Mouse (Mus musculus) midbrain, embryonic 13.5 days (tissue): Measurements from ENCODE around the gene Plcl2. TPM values are rescaled to one million over a fixed set of nuclear protein-coding genes. Genes with fewer than 3 reads are reported as not detected.
"Not testable (repeated sequence)": the region's sequence is repeated elsewhere in the genome, so short reads cannot be mapped to it uniquely, and the experiment has no call there.

Experiments used
- ATAC-seq: fragments of 200-750 bp; cut with Nextera tagmentation; 2 replicates; pipeline ENCODE4 v1.8.0; 2017; ENCODE audit warnings: mild to moderate bottlenecking, moderate TSS enrichment, moderate library complexity
- H3K27ac ChIP-seq: fragments of 300-500 bp; sonication (generic); 2 replicates; pipeline ENCODE4 v1.5.1; 2015; ENCODE audit warnings: inconsistent platforms, mild to moderate bottlenecking, moderate library complexity
- H3K27me3 ChIP-seq: fragments of 300-500 bp; sonication (generic); 2 replicates; pipeline ENCODE4 v1.6.1; 2015; ENCODE audit warnings: mild to moderate bottlenecking, inconsistent platforms
- H3K36me3 ChIP-seq: fragments of 300-500 bp; sonication (generic); 2 replicates; pipeline ENCODE4 v1.6.1; 2015; ENCODE audit warnings: mild to moderate bottlenecking, inconsistent platforms
- H3K4me1 ChIP-seq: fragments of 300-500 bp; sonication (generic); replicated peaks from 2 replicates; pipeline ENCODE4 v1.6.1; 2015; ENCODE audit warnings: inconsistent platforms
- H3K4me2 ChIP-seq: fragments of 300-500 bp; sonication (generic); replicated peaks from 2 replicates; pipeline ENCODE4 v1.6.1; 2015; ENCODE audit warnings: moderate library complexity, mild to moderate bottlenecking, inconsistent platforms
- H3K4me3 ChIP-seq: fragments of 300-500 bp; sonication (generic); replicated peaks from 2 replicates; pipeline ENCODE4 v1.5.1; 2015; ENCODE audit warnings: mild to moderate bottlenecking, inconsistent platforms
- H3K9ac ChIP-seq: fragments of 300-500 bp; sonication (generic); replicated peaks from 2 replicates; pipeline ENCODE4 v1.6.1; 2015; ENCODE audit warnings: mild to moderate bottlenecking, inconsistent platforms
- H3K9me3 ChIP-seq: fragments of 300-500 bp; sonication (generic); 2 replicates; pipeline ENCODE4 v1.6.1; 2016; ENCODE audit warnings: mild to moderate bottlenecking, inconsistent platforms
- WGBS: fragments of 180-500 bp; shearing (Covaris S2); methylation state at CpG from one replicate; pipeline ENCODE4 v1.1.7; 2015; 5-methylcytosine and 5-hydroxymethylcytosine counted together
- polyA plus RNA-seq: library from polyadenylated mRNA; unstranded; fragments of >200 nt; fragmentation: Nextera tagmentation; extraction: Ambion mirVana; gene quantifications from 2 replicates; pipeline ENCODE4 v1.2.1, GENCODE M21; 2015

Gene Plcl2
- polyA plus RNA-seq, 1 experiment from 2014 or later: 8.0 TPM

- Histone ChIP-seq H3K9me3 (no peaks in the 10 kb centered on the region), H3K9ac (no peak overlapping the region), H3K4me3 (no peak overlapping the region), H3K36me3 (no peaks in the 10 kb centered on the region), H3K27me3 (no peaks in the 10 kb centered on the region), H3K27ac (no peak overlapping the region), H3K4me1 (no peaks in the 10 kb centered on the region), H3K4me2 (no peak overlapping the region)
- 91% methylated on average over 1 of the region's 1 CpGs for WGBS
- no peak for ATAC-seq
These were observed 91.5 kb downstream of the Plcl2 start for GRCm38 (mm10) chr17:50600696-50601095.

- H3K4me2 ChIP-seq: no peak overlapping the region
- H3K27me3 ChIP-seq: no peaks in the 10 kb centered on the region
- H3K27ac ChIP-seq: no peak overlapping the region
- no peak for ATAC-seq
- 96% methylated on average over 2 of the region's 2 CpGs for WGBS
- no peaks in the 10 kb centered on the region for H3K4me1 ChIP-seq
- H3K9me3 ChIP-seq: no peaks in the 10 kb centered on the region
- H3K9ac ChIP-seq: no peak overlapping the region
- H3K36me3 ChIP-seq: peaks cover 19% of the 10 kb centered on the region
- H3K4me3 ChIP-seq: no peak overlapping the region
These were observed 97.7 kb downstream of the Plcl2 start for GRCm38 (mm10) chr17:50606890-50607289.

GRCm38 (mm10) chr17:50609908-50610307, 100.7 kb downstream of the Plcl2 start:
- no peak overlapping the region for H3K4me3 ChIP-seq
- H3K4me1 ChIP-seq: no peaks in the 10 kb centered on the region
- 0 out of 2 replicates have a peak, but pooled peaks cover 3% of the 10 kb centered on the region for H3K9me3 ChIP-seq
- H3K27me3 ChIP-seq: no peaks in the 10 kb centered on the region
- H3K36me3 ChIP-seq: peaks cover 32% of the 10 kb centered on the region
- no peak overlapping the region for H3K27ac ChIP-seq
- 86% methylated on average over 4 of the region's 4 CpGs for WGBS
- ATAC-seq: no peak
- no peak overlapping the region for H3K4me2 ChIP-seq
- H3K9ac ChIP-seq: no peak overlapping the region

GRCm38 (mm10) chr17:50620794-50621537, 111.8 kb downstream of the Plcl2 start:
- WGBS: 95% methylated on average over 7 of the region's 7 CpGs
- Histone ChIP-seq H3K4me3 (no peak overlapping the region), H3K4me2 (no peak overlapping the region), H3K36me3 (no peaks in the 10 kb centered on the region), H3K4me1 (no peaks in the 10 kb centered on the region; the same call in 1 of the 2 replicates), H3K9ac (no peak overlapping the region), H3K9me3 (no peaks in the 10 kb centered on the region), H3K27me3 (no peaks in the 10 kb centered on the region), H3K27ac (no peak overlapping the region)
- no peak for ATAC-seq

GRCm38 (mm10) chr17:50621996-50622395, 112.8 kb downstream of the Plcl2 start:
- WGBS: 69% methylated on average over 3 of the region's 3 CpGs

GRCm38 (mm10) chr17:50625584-50625983, 116.4 kb downstream of the Plcl2 start:
- Histone ChIP-seq H3K9ac (no peak overlapping the region), H3K9me3 (no peaks in the 10 kb centered on the region), H3K4me3 (no peak overlapping the region), H3K4me2 (no peak overlapping the region), H3K36me3 (no peaks in the 10 kb centered on the region), H3K4me1 (no peaks in the 10 kb centered on the region; the same call in 1 of the 2 replicates), H3K27me3 (no peaks in the 10 kb centered on the region), H3K27ac (no peak overlapping the region)
- ATAC-seq: no peak
- WGBS: 82% methylated on average over 4 of the region's 4 CpGs

More at GRCm38 (mm10) chr17:50621996-50622395, 112.8 kb downstream of the Plcl2 start:
- no peak for ATAC-seq
- Histone ChIP-seq H3K27ac (no peak overlapping the region), H3K9ac (no peak overlapping the region), H3K4me2 (no peak overlapping the region), H3K36me3 (no peaks in the 10 kb centered on the region), H3K4me3 (no peak overlapping the region), H3K27me3 (no peaks in the 10 kb centered on the region), H3K9me3 (no peaks in the 10 kb centered on the region), H3K4me1 (no peaks in the 10 kb centered on the region; the same call in 1 of the 2 replicates)

- H3K4me3 ChIP-seq: no peak overlapping the region
- H3K36me3 ChIP-seq: no peaks in the 10 kb centered on the region
- no peak overlapping the region for H3K27ac ChIP-seq
- 90% methylated on average over 3 of the region's 3 CpGs for WGBS
- H3K4me2 ChIP-seq: no peak overlapping the region
- H3K27me3 ChIP-seq: no peaks in the 10 kb centered on the region
- H3K9ac ChIP-seq: no peak overlapping the region
- no peaks in the 10 kb centered on the region for H3K9me3 ChIP-seq
- 0 out of 2 replicates have a peak, but pooled peaks have one; percentile 43 for ATAC-seq
- H3K4me1 ChIP-seq: no peaks in the 10 kb centered on the region
These were observed 118.5 kb downstream of the Plcl2 start for GRCm38 (mm10) chr17:50627658-50628057.

- Histone ChIP-seq H3K36me3 (no peaks in the 10 kb centered on the region), H3K27me3 (no peaks in the 10 kb centered on the region), H3K4me2 (no peak overlapping the region), H3K4me1 (no peaks in the 10 kb centered on the region), H3K4me3 (no peak overlapping the region), H3K9me3 (no peaks in the 10 kb centered on the region), H3K27ac (no peak overlapping the region), H3K9ac (no peak overlapping the region)
- ATAC-seq: no peak
These were observed 119.5 kb downstream of the Plcl2 start for GRCm38 (mm10) chr17:50628716-50629115.

GRCm38 (mm10) chr17:50630992-50631391, 121.8 kb downstream of the Plcl2 start:
- ATAC-seq, H3K36me3 ChIP-seq, H3K4me3 ChIP-seq, H3K9ac ChIP-seq, H3K4me1 ChIP-seq, H3K4me2 ChIP-seq, H3K9me3 ChIP-seq, H3K27ac ChIP-seq, H3K27me3 ChIP-seq: not testable (repeated sequence)

GRCm38 (mm10) chr17:50634008-50634871, 125.0 kb downstream of the Plcl2 start:
- Histone ChIP-seq H3K36me3 (no peaks in the 10 kb centered on the region), H3K27me3 (no peaks in the 10 kb centered on the region), H3K4me3 (no peak overlapping the region), H3K9ac (no peak overlapping the region), H3K9me3 (no peaks in the 10 kb centered on the region), H3K4me1 (no peaks in the 10 kb centered on the region), H3K27ac (no peak overlapping the region), H3K4me2 (no peak overlapping the region)
- 86% methylated on average over 7 of the region's 7 CpGs for WGBS
- no peak for ATAC-seq

- WGBS: 68% methylated on average over 8 of the region's 8 CpGs
These were observed 126.9 kb downstream of the Plcl2 start for GRCm38 (mm10) chr17:50635961-50636585.

GRCm38 (mm10) chr17:50638791-50639190, 129.6 kb downstream of the Plcl2 start:
- Histone ChIP-seq H3K4me2 (no peak overlapping the region), H3K4me3 (no peak overlapping the region), H3K4me1 (peaks cover 9% of the 10 kb centered on the region), H3K9ac (no peak overlapping the region), H3K27ac (no peak overlapping the region), H3K36me3 (no peaks in the 10 kb centered on the region), H3K27me3 (no peaks in the 10 kb centered on the region), H3K9me3 (no peaks in the 10 kb centered on the region)
- 83% methylated on average over 3 of the region's 3 CpGs for WGBS
- ATAC-seq: no peak

More at GRCm38 (mm10) chr17:50635961-50636585, 126.9 kb downstream of the Plcl2 start:
- Histone ChIP-seq H3K4me2 (no peak overlapping the region), H3K4me1 (no peaks in the 10 kb centered on the region), H3K36me3 (no peaks in the 10 kb centered on the region), H3K4me3 (no peak overlapping the region), H3K9me3 (no peaks in the 10 kb centered on the region), H3K27ac (no peak overlapping the region), H3K9ac (no peak overlapping the region), H3K27me3 (no peaks in the 10 kb centered on the region)
- ATAC-seq: no peak
